Mouse (Mus musculus): ENCODE measurements at regions not wholly inside any gene's neighbourhood (a gene's known extent, or its start where the extent isn't known, plus 50 kb on each side); places are given as distances from the start of the nearest gene placed in this dataset.

- TF ChIP-seq GATA1 (IDR thresholded peaks at IDR 0.05; ENCODE audit: borderline replicate concordance, low read length) (no peak), FLI1 (IDR thresholded peaks at IDR 0.05; ENCODE audit: low read length) (no peak)
These were observed 108.3 kb upstream of the Lrfn2 start for GRCm38 (mm10) chr17:48823921-48824320.

Measured in megakaryocyte, embryonic 14.5 days (primary cell).